ENCODE assay signal across 19 mouse cellular contexts in genomic region chr12:40023014-40023642, GRCm38 (mm10). TPM values are rescaled to one million over a fixed set of nuclear protein-coding genes. Genes with fewer than 3 reads are reported as not detected.
DNase-seq lines count a peak whose midpoint lies in the region; ATAC-seq and TF ChIP-seq lines count a peak whose summit lies in the region.
"Had no signal": no experiment of that assay in that cellular context is flagged by ENCODE, and none has a peak within 500 bp of the region (broad histone marks: within the 10 kb centered on the region; RNA-seq: fewer than 3 reads in every experiment).

No protein-coding gene starts in this region.

- no peaks in the 10 kb centered on the region for H3K27me3 ChIP-seq in intestine, postnatal 0 days (replicated peaks; ENCODE audit: control insufficient read depth, insufficient read depth, low read length)
- H3K27me3 ChIP-seq in forebrain, embryonic 14.5 days (replicated peaks; ENCODE audit: control insufficient read depth, insufficient read depth, low read length) = no peaks in the 10 kb centered on the region
- H3K27me3 ChIP-seq in forebrain, embryonic 11.5 days (ENCODE audit: control insufficient read depth, insufficient read depth, low read length) = no peaks in the 10 kb centered on the region
- H3K27me3 ChIP-seq: heart, embryonic 15.5 days; limb, embryonic 13.5 days; midbrain, embryonic 13.5 days; neural tube, embryonic 15.5 days had no signal

- no peaks in the 10 kb centered on the region for H3K36me3 ChIP-seq in intestine, postnatal 0 days (ENCODE audit: control insufficient read depth, insufficient read depth)
- H3K36me3 ChIP-seq in forebrain, embryonic 14.5 days (ENCODE audit: control insufficient read depth, insufficient read depth, low read length) = no peaks in the 10 kb centered on the region
- no peaks in the 10 kb centered on the region for H3K36me3 ChIP-seq in forebrain, embryonic 11.5 days (ENCODE audit: control insufficient read depth, insufficient read depth, low read length)
- H3K36me3 ChIP-seq: heart, embryonic 15.5 days; hindbrain, embryonic 10.5 days; limb, embryonic 13.5 days; midbrain, embryonic 13.5 days; neural tube, embryonic 15.5 days had no signal

- TF ChIP-seq CTCF in intestine, postnatal 0 days (IDR thresholded peaks at IDR 0.05; ENCODE audit: low read depth) = no peak

- no peak overlapping the region for H3K4me2 ChIP-seq in intestine, postnatal 0 days (replicated peaks; ENCODE audit: low read depth)
- no peak overlapping the region for H3K4me2 ChIP-seq in forebrain, embryonic 14.5 days (ENCODE audit: low read length)
- H3K4me2 ChIP-seq in forebrain, embryonic 11.5 days (ENCODE audit: low read depth, low read length, severe bottlenecking) = no peak overlapping the region
- H3K4me2 ChIP-seq: heart, embryonic 15.5 days; limb, embryonic 13.5 days; midbrain, embryonic 13.5 days; neural tube, embryonic 15.5 days had no signal

- no peaks in the 10 kb centered on the region for H3K9me3 ChIP-seq in intestine, postnatal 0 days (ENCODE audit: control insufficient read depth)
- H3K9me3 ChIP-seq in forebrain, embryonic 14.5 days (replicated peaks; ENCODE audit: control insufficient read depth, low read length) = no peaks in the 10 kb centered on the region
- H3K9me3 ChIP-seq in forebrain, embryonic 11.5 days (ENCODE audit: control insufficient read depth, low read length) = no peaks in the 10 kb centered on the region
- H3K9me3 ChIP-seq: heart, embryonic 15.5 days; hindbrain, embryonic 10.5 days; limb, embryonic 13.5 days; midbrain, embryonic 13.5 days; neural tube, embryonic 15.5 days had no signal

- peak; percentile 89 for ATAC-seq in intestine, postnatal 0 days
- ATAC-seq in megakaryocyte, adult 5-6 weeks (ENCODE audit: poor library complexity, severe bottlenecking) = peak; percentile 37; the same call in 1 of the 2 replicates
- no peak for ATAC-seq in forebrain, embryonic 14.5 days
- no peak for ATAC-seq in forebrain, embryonic 11.5 days (replicated peaks; ENCODE audit: low FRiP score)
- ATAC-seq: forebrain, embryonic 16.5 days; midbrain, embryonic 13.5 days had no signal

- DNase-seq in 416B (ENCODE audit: low read depth) = peak; percentile 73
- peak; percentile 16 for DNase-seq in adipocyte (ENCODE audit: low spot score)
- no peak for DNase-seq in forebrain, embryonic 14.5 days (ENCODE audit: low spot score)
- no peak for DNase-seq in forebrain, embryonic 11.5 days (ENCODE audit: low spot score)
- no peak for DNase-seq in layer of hippocampus, adult 8-10 months (ENCODE audit: low spot score in 2 of 2)
- DNase-seq: cerebellum, postnatal 10 days; embryo, embryonic 11 days; heart, adult 18-20 months; kidney, postnatal 10 days; layer of hippocampus, adult 9-11 months; thymus, postnatal 36 days had no signal

- 40% methylated on average over 3 of the region's 3 CpGs for WGBS in intestine, postnatal 0 days
- 87% methylated on average over 3 of the region's 3 CpGs for WGBS in forebrain, embryonic 14.5 days
- WGBS in forebrain, embryonic 11.5 days = 79% methylated on average over 3 of the region's 3 CpGs

- peak overlapping the region; percentile 54 for H3K27ac ChIP-seq in intestine, postnatal 0 days (ENCODE audit: low read depth, low read length)
- H3K27ac ChIP-seq in forebrain, embryonic 14.5 days (ENCODE audit: low read depth, low read length) = no peak overlapping the region
- no peak overlapping the region for H3K27ac ChIP-seq in forebrain, embryonic 11.5 days (ENCODE audit: low read depth, low read length)
- H3K27ac ChIP-seq: heart, embryonic 15.5 days; hindbrain, embryonic 10.5 days; limb, embryonic 13.5 days; midbrain, embryonic 13.5 days; neural tube, embryonic 15.5 days had no signal

- no peak overlapping the region for H3K9ac ChIP-seq in intestine, postnatal 0 days (ENCODE audit: low read depth, low read length)
- H3K9ac ChIP-seq in forebrain, embryonic 14.5 days (ENCODE audit: low read length) = no peak overlapping the region
- no peak overlapping the region for H3K9ac ChIP-seq in forebrain, embryonic 11.5 days (ENCODE audit: low read length)
- H3K9ac ChIP-seq: heart, embryonic 15.5 days; limb, embryonic 13.5 days; midbrain, embryonic 13.5 days; neural tube, embryonic 15.5 days had no signal

- no peaks in the 10 kb centered on the region; the same call in none of the 2 replicates for H3K4me1 ChIP-seq in intestine, postnatal 0 days (replicated peaks; ENCODE audit: control insufficient read depth, insufficient read depth, low read length)
- H3K4me1 ChIP-seq in forebrain, embryonic 14.5 days (ENCODE audit: control insufficient read depth, insufficient read depth, low read length) = no peaks in the 10 kb centered on the region
- H3K4me1 ChIP-seq in forebrain, embryonic 11.5 days (replicated peaks; ENCODE audit: control insufficient read depth, insufficient read depth, low read length) = no peaks in the 10 kb centered on the region
- H3K4me1 ChIP-seq: limb, embryonic 13.5 days; midbrain, embryonic 13.5 days; neural tube, embryonic 15.5 days had no signal

- H3K4me3 ChIP-seq in intestine, postnatal 0 days (ENCODE audit: low read depth, low read length) = no peak overlapping the region
- no peak overlapping the region for H3K4me3 ChIP-seq in forebrain, embryonic 14.5 days (ENCODE audit: low read depth, low read length)
- no peak overlapping the region for H3K4me3 ChIP-seq in forebrain, embryonic 11.5 days (ENCODE audit: low read depth, low read length)
- H3K4me3 ChIP-seq: heart, embryonic 15.5 days; hindbrain, embryonic 10.5 days; limb, embryonic 13.5 days; midbrain, embryonic 13.5 days; neural tube, embryonic 15.5 days had no signal

RNA-seq across cellular contexts. Expression of gene Arl4a, which starts 14.7 kb away (rescaled TPM):
- polyA plus RNA-seq in intestine, postnatal 0 days (2015; fragmentation: Nextera tagmentation; extraction: Ambion mirVana) = 113 and 115 TPM in 2 replicates
- 11.3 and 16.7 TPM in 2 replicates for total RNA-seq in megakaryocyte, adult 5-6 weeks (2015)
- total RNA-seq in megakaryocyte, adult 5-6 weeks (2017) = 9.3 and 9.9 TPM in 2 replicates
- polyA plus RNA-seq in forebrain, embryonic 14.5 days (2014; fragmentation: Nextera tagmentation; extraction: Ambion mirVana) = 98.1 and 105 TPM in 2 replicates
- 55.1 and 63.8 TPM in 2 replicates for polyA plus RNA-seq in forebrain, embryonic 11.5 days (2014; fragmentation: Nextera tagmentation; extraction: Ambion mirVana)
- total RNA-seq in layer of hippocampus, adult 8-10 months (2022) = 10 to 100 TPM; 27.5 to 30.5 (median 28.4) TPM

Comparison
In these comparisons a context has a peak if more than half of its experiments do, and no peak if none do; other contexts are left out.
1. DNase-seq: peak in 416B (single experiment) and adipocyte (single experiment); none in forebrain, embryonic 14.5 days (single experiment), forebrain, embryonic 11.5 days (single experiment) and layer of hippocampus, adult 8-10 months (0 of 2).
2. ATAC-seq: peak in intestine, postnatal 0 days (single experiment) and megakaryocyte, adult 5-6 weeks (single experiment); none in forebrain, embryonic 14.5 days (single experiment) and forebrain, embryonic 11.5 days (single experiment).